Mouse (Mus musculus): Measurements from ENCODE around the gene Slc1a1. TPM values are rescaled to one million over a fixed set of nuclear protein-coding genes. Genes with fewer than 3 reads are reported as not detected.

Gene Slc1a1
- polyA plus RNA-seq (2012; ENCODE audit: insufficient read depth, insufficient read length, missing spikeins), result 1.6 and 3.2 TPM in 2 replicates

GRCm38 (mm10) chr19:28834798-28835499 is at the start of gene Slc1a1:
Gene Slc1a1, plus strand, starts transcription at chr19:28835049.
- Histone ChIP-seq H3K4me1 (ENCODE audit: control insufficient read depth, insufficient read depth, insufficient read length, low read length) (peaks cover 11% of the 10 kb centered on the region; the same call in 1 of the 2 replicates), H3K27ac (replicated peaks; ENCODE audit: low read depth, low read length) (no peak within 1 kb of the TSS), H3K4me3 (ENCODE audit: insufficient read depth, low read depth, low read length) (peak within 1 kb of the TSS; percentile 59)

DNA sequence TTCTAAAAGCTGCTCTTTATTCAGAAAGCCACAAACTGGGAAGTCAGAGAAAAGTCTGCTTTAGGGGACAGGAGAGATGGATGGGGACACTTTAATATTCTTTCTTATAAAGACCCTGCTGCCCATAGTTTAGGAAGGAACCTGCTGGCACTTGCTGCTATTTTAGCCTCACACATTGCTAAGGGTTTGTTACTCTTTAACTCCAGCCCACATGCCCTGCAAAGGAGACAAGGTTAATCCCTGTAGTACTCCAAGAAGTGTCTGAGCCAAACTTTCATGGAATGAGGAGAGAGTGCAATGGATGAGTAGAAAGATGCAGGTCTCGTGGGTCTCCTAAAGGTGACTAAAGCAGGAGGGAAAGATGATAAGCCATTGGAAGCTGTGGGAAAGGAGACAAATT is 44.7 kb upstream of the Slc1a1 start:
- no peak overlapping the region for H3K27ac ChIP-seq (replicated peaks; ENCODE audit: low read depth, low read length)
- H3K4me1 ChIP-seq (ENCODE audit: control insufficient read depth, insufficient read depth, insufficient read length, low read length), result no peaks in the 10 kb centered on the region
- no peak overlapping the region for H3K4me3 ChIP-seq (ENCODE audit: insufficient read depth, low read depth, low read length)

DNA sequence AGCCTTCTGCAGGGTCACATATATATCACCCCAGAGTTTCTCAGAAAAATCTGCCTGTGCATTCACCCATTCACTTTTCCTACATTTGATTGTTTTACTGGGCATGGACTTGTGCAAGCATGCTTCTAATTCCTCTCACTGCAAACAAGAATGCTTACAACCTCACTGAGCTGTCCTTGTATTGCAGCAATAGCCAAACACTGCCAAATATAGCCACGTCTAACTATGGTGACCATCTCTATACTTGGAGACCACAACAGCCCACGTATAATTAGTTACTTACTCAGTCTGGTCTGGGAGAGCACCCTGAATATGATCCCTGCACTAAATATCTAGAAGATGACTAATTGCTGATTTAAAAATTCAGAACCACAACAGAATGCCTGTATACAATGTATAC is 41.5 kb upstream of the Slc1a1 start:
- Histone ChIP-seq H3K4me3 (ENCODE audit: insufficient read depth, low read depth, low read length) (no peak overlapping the region), H3K27ac (replicated peaks; ENCODE audit: low read depth, low read length) (no peak overlapping the region), H3K4me1 (ENCODE audit: control insufficient read depth, insufficient read depth, insufficient read length, low read length) (no peaks in the 10 kb centered on the region)

GRCm38 (mm10) chr19:28796146-28796848 is 38.6 kb upstream of the Slc1a1 start:
- Histone ChIP-seq H3K4me1 (ENCODE audit: control insufficient read depth, insufficient read depth, insufficient read length, low read length) (no peaks in the 10 kb centered on the region), H3K27ac (replicated peaks; ENCODE audit: low read depth, low read length) (no peak overlapping the region), H3K4me3 (ENCODE audit: insufficient read depth, low read depth, low read length) (no peak overlapping the region)

DNA sequence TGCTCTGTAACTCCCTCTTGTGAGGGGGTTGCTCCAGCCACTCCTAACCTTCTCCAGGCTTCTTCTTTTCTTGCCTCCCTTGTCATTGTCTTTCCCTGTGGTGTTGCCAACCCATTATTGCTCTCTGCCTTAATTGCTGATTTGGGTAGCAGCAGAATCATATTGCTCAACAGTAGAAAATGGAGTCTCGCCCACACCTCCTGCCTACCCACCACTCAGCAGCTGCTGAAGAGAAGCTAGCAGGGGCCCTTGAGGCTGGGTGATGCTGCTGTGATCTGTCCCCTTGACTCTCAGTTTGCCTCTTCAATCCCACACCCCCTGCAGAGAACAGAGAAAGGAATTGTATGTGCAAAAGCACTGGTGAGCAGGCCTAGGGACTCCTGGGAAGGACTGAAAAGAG is 37.9 kb upstream of the Slc1a1 start:
- no peaks in the 10 kb centered on the region for H3K4me1 ChIP-seq (ENCODE audit: control insufficient read depth, insufficient read depth, insufficient read length, low read length)
- H3K27ac ChIP-seq (replicated peaks; ENCODE audit: low read depth, low read length), result no peak overlapping the region
- no peak overlapping the region for H3K4me3 ChIP-seq (ENCODE audit: insufficient read depth, low read depth, low read length)

DNA sequence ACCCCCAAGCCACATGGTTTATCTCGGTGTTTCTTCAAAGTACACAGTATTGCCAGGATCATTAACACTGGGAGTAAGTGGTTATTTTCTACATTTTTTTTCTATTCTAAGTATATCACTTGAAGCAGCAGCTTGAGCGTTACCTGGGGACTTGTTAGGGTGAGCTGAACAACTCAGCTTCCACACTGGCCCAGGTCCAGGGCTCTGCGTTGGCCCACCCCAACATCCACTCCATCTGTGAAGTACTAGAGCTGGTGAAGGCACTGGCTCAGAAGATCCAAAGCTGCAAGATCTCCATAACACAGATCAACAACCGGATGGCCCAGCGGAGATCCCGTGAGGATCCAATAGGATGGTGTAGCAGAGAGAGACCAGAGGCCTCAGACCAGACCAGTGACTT is 37.2 kb upstream of the Slc1a1 start:
- H3K27ac ChIP-seq (replicated peaks; ENCODE audit: low read depth, low read length), result no peak overlapping the region
- H3K4me3 ChIP-seq (ENCODE audit: insufficient read depth, low read depth, low read length), result no peak overlapping the region
- H3K4me1 ChIP-seq (ENCODE audit: control insufficient read depth, insufficient read depth, insufficient read length, low read length), result no peaks in the 10 kb centered on the region

DNA sequence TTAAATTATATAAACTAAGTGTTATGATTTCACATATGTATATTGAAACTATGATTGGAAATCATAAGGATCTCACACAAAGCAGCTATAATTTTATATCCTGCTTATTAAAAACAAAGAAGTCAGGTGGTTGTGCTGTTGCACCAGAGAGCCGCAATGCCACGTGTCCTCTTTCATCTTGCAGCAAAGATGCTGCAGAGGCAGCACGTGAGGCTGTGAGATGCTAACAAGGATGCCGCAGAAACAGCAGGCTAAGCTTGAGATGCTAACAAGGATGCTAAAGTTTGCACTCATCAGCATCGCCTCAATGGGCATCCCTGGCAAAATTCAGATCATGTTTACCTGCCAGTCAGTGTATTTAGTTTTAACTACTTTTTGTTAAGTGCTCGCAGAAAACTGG is 34.4 kb upstream of the Slc1a1 start:
- H3K4me3 ChIP-seq (ENCODE audit: insufficient read depth, low read depth, low read length), result no peak overlapping the region
- H3K27ac ChIP-seq (replicated peaks; ENCODE audit: low read depth, low read length), result no peak overlapping the region
- no peaks in the 10 kb centered on the region for H3K4me1 ChIP-seq (ENCODE audit: control insufficient read depth, insufficient read depth, insufficient read length, low read length)

- Histone ChIP-seq H3K4me3 (ENCODE audit: insufficient read depth, low read depth, low read length) (no peak overlapping the region), H3K4me1 (ENCODE audit: control insufficient read depth, insufficient read depth, insufficient read length, low read length) (no peaks in the 10 kb centered on the region), H3K27ac (replicated peaks; ENCODE audit: low read depth, low read length) (no peak overlapping the region)
Measured at GRCm38 (mm10) chr19:28806276-28806675, 28.6 kb upstream of the Slc1a1 start.

- Histone ChIP-seq H3K4me3 (ENCODE audit: insufficient read depth, low read depth, low read length) (no peak overlapping the region), H3K27ac (replicated peaks; ENCODE audit: low read depth, low read length) (no peak overlapping the region), H3K4me1 (ENCODE audit: control insufficient read depth, insufficient read depth, insufficient read length, low read length) (no peaks in the 10 kb centered on the region)
Measured at GRCm38 (mm10) chr19:28806821-28807496, 27.9 kb upstream of the Slc1a1 start.

- H3K27ac ChIP-seq (replicated peaks; ENCODE audit: low read depth, low read length), result no peak overlapping the region
- no peak overlapping the region for H3K4me3 ChIP-seq (ENCODE audit: insufficient read depth, low read depth, low read length)
- H3K4me1 ChIP-seq (ENCODE audit: control insufficient read depth, insufficient read depth, insufficient read length, low read length), result no peaks in the 10 kb centered on the region
Measured at GRCm38 (mm10) chr19:28807497-28807871, 27.4 kb upstream of the Slc1a1 start.

DNA sequence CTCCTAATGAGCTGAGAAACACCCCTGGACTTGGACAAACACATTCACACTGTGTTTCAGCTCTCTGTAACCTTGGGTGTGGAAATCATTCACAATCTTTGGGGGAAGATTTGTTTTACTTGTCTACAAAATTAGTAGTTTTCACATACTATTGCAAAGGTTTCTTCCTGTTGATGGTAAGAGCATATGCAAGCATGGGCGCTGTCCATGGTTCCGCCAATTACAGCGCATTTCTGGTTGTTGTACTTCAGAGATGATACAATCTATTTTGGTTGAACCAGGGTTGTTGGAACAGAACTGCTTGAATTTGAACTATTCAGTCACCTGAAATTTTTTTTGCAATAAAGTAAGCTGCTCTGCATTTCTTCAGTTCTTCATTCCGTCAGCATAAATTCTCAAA is 16.6 kb upstream of the Slc1a1 start:
- Histone ChIP-seq H3K27ac (replicated peaks; ENCODE audit: low read depth, low read length) (no peak overlapping the region), H3K4me3 (ENCODE audit: insufficient read depth, low read depth, low read length) (no peak overlapping the region), H3K4me1 (ENCODE audit: control insufficient read depth, insufficient read depth, insufficient read length, low read length) (no peaks in the 10 kb centered on the region)

GRCm38 (mm10) chr19:28827697-28828328 is 7.0 kb upstream of the Slc1a1 start:
- Histone ChIP-seq H3K4me1 (ENCODE audit: control insufficient read depth, insufficient read depth, insufficient read length, low read length) (no peaks in the 10 kb centered on the region), H3K27ac (replicated peaks; ENCODE audit: low read depth, low read length) (no peak overlapping the region), H3K4me3 (ENCODE audit: insufficient read depth, low read depth, low read length) (no peak overlapping the region)

GRCm38 (mm10) chr19:28831324-28831723 is 3.5 kb upstream of the Slc1a1 start:
- H3K4me1 ChIP-seq (ENCODE audit: control insufficient read depth, insufficient read depth, insufficient read length, low read length), result peaks cover 4% of the 10 kb centered on the region; the same call in 1 of the 2 replicates
- no peak overlapping the region for H3K4me3 ChIP-seq (ENCODE audit: insufficient read depth, low read depth, low read length)
- no peak overlapping the region for H3K27ac ChIP-seq (replicated peaks; ENCODE audit: low read depth, low read length)

- Histone ChIP-seq H3K27ac (replicated peaks; ENCODE audit: low read depth, low read length) (no peak overlapping the region), H3K4me1 (ENCODE audit: control insufficient read depth, insufficient read depth, insufficient read length, low read length) (peaks cover 11% of the 10 kb centered on the region; the same call in 1 of the 2 replicates), H3K4me3 (ENCODE audit: insufficient read depth, low read depth, low read length) (no peak overlapping the region)
Measured at GRCm38 (mm10) chr19:28832605-28833004, 2.2 kb upstream of the Slc1a1 start.

DNA sequence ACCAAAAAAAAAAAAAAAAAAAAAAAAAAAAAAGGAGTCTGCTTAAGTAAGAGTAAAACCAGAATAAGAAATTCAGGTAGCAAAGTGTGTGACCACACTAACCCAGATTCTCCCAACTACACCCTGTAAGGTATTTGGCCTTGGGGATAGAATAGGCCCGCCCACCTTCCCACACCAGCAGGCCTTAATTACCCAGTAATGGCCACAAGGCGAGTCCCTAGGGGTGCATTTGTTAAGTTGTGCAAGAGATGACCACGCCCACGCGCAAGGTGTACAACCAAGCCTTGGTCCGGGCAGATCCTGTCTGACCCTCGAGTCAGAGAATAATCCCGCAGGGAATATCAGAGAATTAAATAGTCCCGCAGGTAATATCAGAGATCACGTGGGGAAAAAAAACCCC is 461 bp upstream of the Slc1a1 start:
- Histone ChIP-seq H3K4me1 (ENCODE audit: control insufficient read depth, insufficient read depth, insufficient read length, low read length) (peaks cover 11% of the 10 kb centered on the region; the same call in 1 of the 2 replicates), H3K27ac (replicated peaks; ENCODE audit: low read depth, low read length) (no peak overlapping the region), H3K4me3 (ENCODE audit: insufficient read depth, low read depth, low read length) (peak overlapping the region; percentile 59)
